Mouse (Mus musculus) heart, postnatal 0 days (tissue): ENCODE results near the gene Dmgdh.

Experiments
- CTCF ChIP-seq: IDR thresholded peaks from 2 replicates; pipeline ENCODE4 v1.5.1; 2016; ENCODE audit warnings: antibody characterized with exemption, control low read depth, low read depth
- EP300 ChIP-seq: IDR thresholded peaks from 2 replicates; pipeline ENCODE4 v1.6.1; 2016; ENCODE audit warnings: antibody characterized with exemption, low read depth

GRCm38 (mm10) chr13:93690821-93691220 is 16.6 kb downstream of the Dmgdh start:
- TF ChIP-seq CTCF (no peak), EP300 (no peak)
